In genomic region chr2:70000316-70000715, GRCm38 (mm10) we compare ENCODE assay signal across 23 mouse cellular contexts. TPM values are rescaled to one million over a fixed set of nuclear protein-coding genes. Genes with fewer than 3 reads are reported as not detected.
"Had no signal": no experiment of that assay in that cellular context is flagged by ENCODE, and none has a peak within 500 bp of the region (broad histone marks: within the 10 kb centered on the region; RNA-seq: fewer than 3 reads in every experiment).

No protein-coding gene starts in this region.

- H3K27me3 ChIP-seq: intestine, embryonic 15.5 days; kidney, embryonic 15.5 days; limb, embryonic 13.5 days; lung, embryonic 15.5 days; megakaryocyte, embryonic 14.5 days; neural tube, embryonic 13.5 days; stomach, embryonic 15.5 days had no signal

- H3K4me3 ChIP-seq: intestine, embryonic 15.5 days; kidney, embryonic 15.5 days; limb, embryonic 10.5 days; limb, embryonic 13.5 days; lung, embryonic 15.5 days; megakaryocyte, embryonic 14.5 days; midbrain, embryonic 10.5 days; myocyte; neural tube, embryonic 13.5 days; stomach, embryonic 15.5 days had no signal

- DNase-seq: kidney, adult 11 months; kidney, adult 8-10 months; kidney, postnatal 10 days; kidney, postnatal 36 days; layer of hippocampus, postnatal 36 days; lung, adult 18-20 months; lung, postnatal 10 days; lung, postnatal 36 days; retina, postnatal 1 day; right cerebral cortex, postnatal 25 days; spleen, adult 18-20 months; thymus, postnatal 25 days had no signal

- H3K36me3 ChIP-seq: intestine, embryonic 15.5 days had no signal

- ATAC-seq: intestine, embryonic 15.5 days had no signal

- H3K4me1 ChIP-seq: intestine, embryonic 15.5 days; kidney, embryonic 15.5 days; limb, embryonic 10.5 days; limb, embryonic 13.5 days; lung, embryonic 15.5 days; midbrain, embryonic 10.5 days; neural tube, embryonic 13.5 days; stomach, embryonic 15.5 days had no signal

- H3K27ac ChIP-seq: intestine, embryonic 15.5 days; kidney, embryonic 15.5 days; limb, embryonic 10.5 days; limb, embryonic 13.5 days; lung, embryonic 15.5 days; midbrain, embryonic 10.5 days; neural tube, embryonic 13.5 days; stomach, embryonic 15.5 days had no signal

- H3K4me2 ChIP-seq: intestine, embryonic 15.5 days; kidney, embryonic 15.5 days; limb, embryonic 13.5 days; lung, embryonic 15.5 days; neural tube, embryonic 13.5 days; stomach, embryonic 15.5 days had no signal

- H3K9ac ChIP-seq: intestine, embryonic 15.5 days; kidney, embryonic 15.5 days; limb, embryonic 13.5 days; lung, embryonic 15.5 days; neural tube, embryonic 13.5 days; stomach, embryonic 15.5 days had no signal

- H3K9me3 ChIP-seq: intestine, embryonic 15.5 days; kidney, embryonic 15.5 days; limb, embryonic 10.5 days; limb, embryonic 13.5 days; lung, embryonic 15.5 days; megakaryocyte, embryonic 14.5 days; midbrain, embryonic 10.5 days; neural tube, embryonic 13.5 days; stomach, embryonic 15.5 days had no signal

RNA-seq across cellular contexts. Expression of gene Myo3b, which starts 38.6 kb away (rescaled TPM):
- polyA plus RNA-seq: limb, embryonic 10.5 days; limb, embryonic 13.5 days; liver, adult 2 months; midbrain, embryonic 10.5 days had no signal
